Mouse (Mus musculus): ENCODE measurements at regions not wholly inside any gene's neighbourhood (a gene's known extent, or its start where the extent isn't known, plus 50 kb on each side); places are given as distances from the start of the nearest gene placed in this dataset.
A peak's percentile ranks its signal among the peaks of the same experiment; 100 is the strongest.

DNA sequence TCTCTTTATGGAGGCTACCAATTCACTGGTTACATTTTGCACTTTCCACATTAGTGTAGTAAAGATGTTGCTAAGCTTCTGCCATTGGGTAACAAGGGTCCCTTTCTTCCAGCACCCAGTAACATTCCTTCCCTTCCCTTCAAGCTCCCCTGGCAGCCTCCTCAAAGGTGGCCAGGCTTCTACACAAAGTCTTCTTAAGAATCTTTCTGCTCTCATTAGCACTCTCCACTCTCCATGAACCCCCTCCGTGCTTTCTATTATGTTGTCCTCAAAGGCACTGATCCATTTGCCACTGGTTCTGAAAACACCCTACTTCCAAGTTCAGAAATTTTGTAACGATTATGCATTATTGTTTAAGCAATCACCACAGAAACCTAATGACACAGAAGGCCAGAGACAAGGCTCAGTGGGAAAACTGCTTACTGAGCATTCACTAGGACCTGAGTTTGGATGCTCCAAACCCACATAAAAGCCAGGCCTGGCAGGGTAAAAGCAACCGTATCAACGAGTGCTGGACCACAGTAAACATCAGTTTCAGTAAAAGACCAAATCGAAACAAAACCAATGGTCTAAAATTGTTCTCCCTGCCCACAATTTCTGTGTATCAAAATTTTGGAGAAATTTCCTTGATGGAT lies 522.6 kb downstream of the Gja1 start:
- no peak for DNase-seq

DNA sequence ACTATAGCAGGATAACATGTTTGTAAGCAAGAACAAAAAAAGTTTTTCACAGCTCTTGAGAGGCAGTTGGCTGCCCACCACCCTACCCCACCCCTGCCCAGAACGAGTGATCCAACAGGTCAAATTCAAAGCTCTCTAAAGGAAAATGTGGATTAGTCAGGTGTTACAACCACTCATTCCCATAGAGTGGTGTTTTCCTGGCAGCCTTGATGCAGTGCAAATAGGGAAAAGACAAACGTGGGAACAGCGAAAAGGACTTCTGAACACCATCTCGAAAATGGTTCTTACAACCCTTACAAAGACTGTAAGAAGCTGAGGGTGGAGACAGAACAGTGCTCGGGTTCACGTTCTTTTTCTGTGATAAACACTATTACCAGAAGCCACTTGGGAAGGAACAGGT lies 523.8 kb downstream of the Gja1 start:
- DNase-seq = no peak

DNA sequence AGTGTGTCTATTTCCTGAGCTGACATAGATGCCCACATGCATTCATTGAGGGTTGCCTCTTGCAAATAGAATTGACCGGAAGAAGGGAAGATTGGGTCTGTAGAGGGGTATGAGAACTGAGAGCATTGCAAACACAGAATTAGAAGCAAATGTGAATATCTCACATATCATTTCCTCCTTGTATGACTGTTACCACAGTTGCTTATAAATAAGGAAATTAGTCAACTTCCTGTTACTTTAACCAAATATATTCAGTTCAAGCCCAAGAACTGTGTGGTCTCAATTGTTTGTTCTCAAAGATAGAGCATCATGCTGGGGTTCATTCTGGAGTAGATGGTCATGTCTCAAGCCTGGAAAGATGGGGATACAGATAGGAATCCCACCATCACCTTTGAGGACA lies 535.6 kb downstream of the Gja1 start:
- no peak for DNase-seq

DNA sequence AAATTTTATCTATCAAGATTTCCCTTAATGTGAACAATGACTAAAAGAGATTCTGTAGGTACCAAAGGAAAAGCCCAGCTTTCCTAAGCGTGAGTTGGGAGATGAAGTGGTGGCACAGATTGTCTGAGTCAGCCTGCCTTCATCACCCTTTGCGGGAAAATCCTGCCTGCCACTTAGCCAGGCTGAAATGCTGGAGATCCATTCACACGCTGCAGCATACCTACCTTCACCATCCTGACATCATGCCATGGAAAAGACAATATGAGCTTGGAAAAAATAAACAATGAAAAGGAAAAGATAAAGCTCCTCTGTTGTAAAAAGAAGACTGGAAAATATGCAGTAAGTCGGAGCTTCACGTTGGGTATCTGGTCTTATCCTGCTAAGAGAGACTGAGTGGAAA lies 537.0 kb downstream of the Gja1 start:
- no peak for DNase-seq

DNA sequence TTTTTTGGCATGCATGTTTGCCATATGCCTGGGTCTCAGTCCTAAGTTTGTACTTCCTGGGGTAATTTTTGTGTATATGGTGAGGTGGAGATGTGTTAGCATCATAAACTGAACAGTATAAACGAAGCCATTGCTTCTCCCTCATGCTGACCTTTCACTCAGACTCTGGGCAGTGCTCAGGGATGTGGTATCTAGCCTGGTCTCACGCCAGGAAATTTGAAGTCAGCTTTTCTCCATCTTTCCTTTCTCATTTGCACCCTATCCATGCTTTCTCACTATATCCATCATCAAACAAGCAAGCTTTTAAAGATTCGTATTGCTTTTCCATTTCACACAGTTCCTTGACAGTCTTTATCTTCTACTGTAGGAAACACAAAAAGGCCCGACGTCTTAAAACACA lies 541.3 kb downstream of the Gja1 start:
- DNase-seq = no peak

DNA sequence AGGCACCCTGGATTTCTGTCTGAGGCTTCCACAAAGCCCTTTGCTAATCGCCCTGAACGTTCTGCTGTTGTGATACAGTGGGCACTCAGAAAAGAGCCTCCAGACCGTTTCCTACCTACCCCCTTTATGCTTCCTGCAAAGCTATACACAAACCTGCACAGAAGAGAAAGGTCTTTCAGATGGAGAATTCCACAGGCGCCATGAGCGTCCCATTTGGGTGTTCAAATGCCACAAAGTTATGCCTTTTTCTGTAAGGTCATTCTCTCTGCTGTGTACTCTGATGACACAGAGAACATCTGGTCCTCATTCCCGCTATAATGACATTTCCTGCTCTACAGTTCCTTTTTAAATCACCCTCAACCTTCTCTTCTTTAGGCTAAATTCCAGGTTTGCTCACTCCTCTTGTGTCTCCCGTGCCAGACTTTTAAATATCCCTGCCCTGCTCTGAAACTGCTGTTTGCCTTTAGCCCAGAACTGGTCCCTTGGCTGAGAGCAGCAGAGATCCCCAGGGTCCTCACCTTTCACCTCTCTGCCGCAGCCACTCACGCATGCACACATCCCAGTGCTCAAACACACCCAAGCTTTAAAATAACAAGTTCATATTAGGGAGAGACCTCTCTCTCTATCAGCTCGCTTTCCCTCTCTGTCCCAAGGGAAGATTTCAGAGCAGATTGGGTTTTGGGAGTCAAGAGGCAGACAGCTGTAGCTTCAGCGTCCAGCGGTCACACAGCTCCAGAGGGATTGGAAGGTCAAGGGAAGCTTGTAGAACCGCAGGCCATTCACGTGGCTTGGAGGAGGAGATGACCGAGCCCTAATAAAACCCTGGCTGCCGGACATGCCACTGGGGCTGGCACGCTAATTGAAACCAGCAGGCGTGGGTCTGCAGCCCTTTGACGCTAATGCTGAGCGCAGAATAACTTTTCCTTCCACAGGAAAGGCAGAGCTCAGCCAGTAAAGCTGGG lies 543.9 kb downstream of the Gja1 start:
- DNase-seq = peak; percentile 71

DNA sequence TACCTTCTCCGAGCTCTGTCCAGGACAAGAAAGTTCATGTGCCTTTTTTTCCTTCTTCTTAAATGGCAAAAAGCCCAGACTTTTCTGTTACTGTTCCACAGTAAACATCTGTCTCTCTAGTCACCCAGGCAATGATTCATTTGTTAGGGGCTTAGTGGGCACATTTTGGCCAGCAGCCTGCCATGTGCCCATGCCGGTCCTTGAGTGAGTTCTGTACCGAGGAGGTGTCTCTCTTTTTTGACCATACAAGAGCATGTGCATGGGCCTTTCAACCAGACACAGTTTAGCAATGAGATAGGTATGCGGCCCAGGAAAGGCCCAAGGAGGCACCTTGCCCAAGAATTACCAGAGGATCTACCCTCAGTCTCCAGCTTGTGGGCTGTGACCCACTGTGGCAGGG lies 551.0 kb upstream of the Hsf2 start:
- no peak for DNase-seq

DNA sequence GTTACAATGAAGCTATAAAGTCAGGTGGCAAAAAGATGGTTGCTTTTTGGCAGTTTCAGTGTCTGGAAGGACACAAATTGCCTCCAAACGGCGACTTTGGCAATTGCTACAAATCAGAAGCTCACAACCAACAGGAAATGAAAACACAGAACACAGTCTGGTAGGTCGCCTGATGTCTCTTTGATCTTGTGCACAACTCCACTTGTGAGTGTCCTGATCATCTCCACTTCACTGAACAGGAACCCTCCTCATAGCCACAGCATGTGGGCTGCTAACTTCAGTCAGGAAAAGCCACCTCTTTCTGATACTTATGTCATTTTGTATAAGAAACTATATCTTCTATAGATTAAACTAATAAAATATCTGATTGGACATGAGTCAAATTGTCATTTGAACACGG lies 544.2 kb upstream of the Hsf2 start:
- no peak for DNase-seq

DNA sequence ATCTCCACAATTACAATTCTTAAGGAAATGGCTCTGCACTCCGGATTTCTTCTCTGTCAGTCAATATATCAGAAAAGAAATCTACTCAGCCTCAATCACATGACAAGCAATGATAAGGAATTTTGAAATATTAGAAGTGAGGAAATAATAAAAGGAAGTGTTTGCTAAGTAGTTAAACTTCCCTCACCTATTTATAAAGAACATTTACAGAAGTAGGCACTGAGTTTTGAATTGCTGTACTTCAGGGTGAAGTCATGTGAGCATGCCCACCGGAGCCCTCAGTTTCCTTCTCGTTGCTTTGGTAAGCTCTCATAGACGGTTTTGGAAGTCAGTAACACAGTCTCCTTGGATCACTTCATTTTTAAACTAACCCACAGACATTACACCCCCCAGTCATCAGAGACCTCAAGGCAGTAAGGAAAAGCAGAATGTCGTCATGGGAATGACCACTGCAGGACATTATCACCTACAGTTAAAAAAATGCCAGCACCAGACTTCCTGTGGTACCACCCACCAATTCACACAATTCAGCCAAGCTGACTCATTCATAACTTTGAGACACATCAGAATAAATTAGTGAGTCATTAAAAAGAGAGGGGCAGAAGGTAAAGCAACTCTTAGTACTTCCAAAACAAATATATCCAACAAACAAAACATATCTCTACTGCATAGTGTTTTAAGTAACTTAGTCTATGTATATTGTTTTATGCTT lies 541.6 kb upstream of the Hsf2 start:
- no peak for DNase-seq

DNA sequence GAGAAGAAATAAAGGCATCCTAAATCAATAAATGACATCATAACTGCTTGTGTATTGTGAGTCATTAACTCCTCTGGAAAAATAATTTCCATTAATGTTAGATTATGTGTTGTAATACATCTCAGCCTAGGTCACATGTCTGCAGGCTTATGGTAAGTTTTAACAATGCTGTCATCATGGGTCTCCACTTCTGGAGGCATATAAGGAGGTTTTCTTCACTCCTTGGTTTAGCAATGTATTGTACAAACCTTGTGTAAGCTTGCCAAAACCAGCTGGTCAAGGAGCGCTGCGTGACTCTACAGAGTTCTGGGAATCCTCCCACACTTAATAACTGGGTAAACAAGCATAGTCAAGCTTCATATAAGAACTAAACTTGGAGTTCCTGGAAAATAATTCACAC lies 529.5 kb upstream of the Hsf2 start:
- no peak for DNase-seq

DNA sequence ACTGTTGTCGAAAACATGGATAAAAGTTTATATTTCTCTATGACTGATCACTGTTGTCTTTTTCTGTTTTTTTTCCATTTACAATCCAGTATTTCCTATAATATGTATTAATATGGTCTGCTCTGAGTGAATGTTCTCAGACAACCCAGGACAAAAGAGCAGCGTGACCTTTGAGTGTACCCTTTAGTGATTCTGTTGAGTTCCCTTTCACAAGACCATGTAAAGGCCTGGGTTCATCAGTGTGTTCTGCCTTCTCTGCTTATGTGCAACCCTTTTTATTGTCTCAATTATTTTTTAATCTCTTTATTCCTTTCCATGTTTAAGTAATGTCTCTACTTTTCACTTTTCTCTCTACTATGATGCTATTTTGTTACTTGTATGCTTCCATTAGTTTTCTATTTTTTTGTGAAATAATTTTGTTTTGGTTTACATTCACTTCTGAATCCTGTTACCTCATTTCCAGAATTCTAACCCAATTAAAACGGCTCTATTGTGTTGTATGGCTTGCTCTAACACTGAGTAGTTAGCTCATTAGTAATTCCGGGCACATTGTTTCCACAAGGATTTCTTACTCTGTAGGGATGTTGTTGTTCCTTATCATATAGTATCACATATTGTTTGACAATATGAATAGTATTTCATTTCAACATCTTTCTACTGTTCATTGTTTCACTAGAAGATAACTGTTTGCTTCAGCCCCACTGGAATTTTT lies 523.9 kb upstream of the Hsf2 start:
- no peak for DNase-seq

DNA sequence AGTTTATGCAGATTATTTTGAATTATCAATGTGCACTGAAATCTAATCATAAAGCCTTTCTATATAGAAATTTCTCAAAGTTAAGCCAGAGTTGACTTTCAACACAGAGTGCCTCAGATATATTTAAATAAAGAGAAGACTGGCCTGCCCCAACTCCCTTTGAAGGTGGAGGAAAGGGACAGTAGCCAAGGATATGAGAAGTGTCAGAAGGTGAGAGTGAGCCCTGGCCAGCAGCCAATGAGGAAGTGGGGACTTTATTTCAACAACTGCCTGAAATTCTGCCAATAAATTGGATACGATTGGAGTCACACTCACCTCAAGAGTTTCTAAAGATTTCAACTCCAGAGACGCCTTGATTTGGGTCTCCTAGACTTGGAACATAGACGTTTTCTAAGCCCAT lies 523.0 kb upstream of the Hsf2 start:
- peak; percentile 49 for DNase-seq

DNA sequence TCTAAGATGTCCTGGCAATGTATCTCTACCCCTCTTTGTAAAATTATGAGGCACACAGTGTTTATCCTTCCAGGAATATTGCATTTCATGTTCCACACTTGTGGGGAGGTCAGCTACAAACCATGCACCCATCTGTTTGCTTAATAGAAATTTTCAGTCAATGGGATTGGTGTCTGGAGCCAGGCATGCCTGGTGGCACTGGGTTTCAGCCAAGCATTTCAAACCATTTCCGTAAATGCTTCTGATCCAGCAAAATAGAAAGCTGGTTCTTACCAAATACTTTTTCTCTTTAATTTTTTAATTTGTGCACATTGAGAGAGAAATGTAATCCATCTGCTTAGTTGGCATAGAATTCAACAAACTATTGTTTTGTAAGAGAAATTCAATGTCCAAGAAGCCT lies 517.3 kb upstream of the Hsf2 start:
- DNase-seq = no peak

DNA sequence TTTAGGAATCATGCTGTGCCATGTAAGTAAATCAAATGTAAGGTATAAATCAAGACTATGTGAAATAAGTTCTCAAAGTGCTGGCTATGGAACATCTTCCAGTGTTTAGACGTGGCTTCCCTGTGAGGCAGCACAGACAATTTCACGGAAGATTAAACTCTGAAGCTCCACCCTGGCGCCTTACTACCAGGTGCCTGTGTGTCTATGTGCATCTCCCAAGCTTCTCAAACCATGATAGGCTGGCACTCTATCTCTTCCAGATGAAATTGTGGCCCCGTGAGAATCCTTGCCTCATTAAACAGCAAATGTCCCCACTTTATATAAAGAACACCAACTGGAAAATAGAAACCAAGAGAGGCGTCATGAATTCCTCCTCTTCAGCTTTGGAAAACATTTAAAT lies 511.4 kb upstream of the Hsf2 start:
- DNase-seq = no peak

DNA sequence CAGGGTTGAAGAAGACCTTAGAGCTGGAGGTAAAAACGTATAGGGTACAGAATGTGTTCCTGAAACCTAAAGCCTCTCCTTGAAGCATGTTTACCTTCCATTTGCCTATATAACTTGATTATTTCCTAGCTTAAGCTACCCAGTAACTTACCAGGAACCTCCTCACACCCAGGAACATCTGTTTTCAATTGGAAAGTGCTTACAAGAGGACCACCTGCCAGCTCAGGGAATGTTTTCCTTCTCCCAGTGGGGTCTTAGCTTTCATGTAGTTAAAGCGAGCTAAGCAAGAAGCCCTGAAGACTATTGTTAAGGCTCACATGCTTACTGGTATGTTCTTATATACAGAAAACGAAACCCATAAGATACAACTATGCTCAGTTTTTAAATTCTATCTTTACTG lies 506.6 kb upstream of the Hsf2 start:
- no peak for DNase-seq

DNA sequence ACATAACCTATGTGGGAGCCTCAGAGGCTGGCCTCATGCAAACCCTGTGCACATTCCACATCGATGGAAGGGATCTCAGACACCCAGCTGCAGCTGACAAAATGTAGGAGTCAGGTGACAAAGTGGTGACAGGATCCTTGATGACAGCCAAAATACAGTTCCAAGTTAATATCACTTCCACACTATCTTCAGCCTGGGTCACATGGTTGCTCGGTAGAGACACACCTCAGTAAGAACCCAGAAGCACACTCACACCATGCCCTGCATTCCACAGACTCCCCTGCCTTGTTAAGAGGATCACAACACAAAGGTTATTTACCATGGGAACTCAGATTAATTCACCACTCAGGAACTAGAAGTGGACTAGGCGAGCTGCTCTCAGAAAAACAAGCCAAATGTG lies 505.4 kb upstream of the Hsf2 start:
- DNase-seq = no peak

DNA sequence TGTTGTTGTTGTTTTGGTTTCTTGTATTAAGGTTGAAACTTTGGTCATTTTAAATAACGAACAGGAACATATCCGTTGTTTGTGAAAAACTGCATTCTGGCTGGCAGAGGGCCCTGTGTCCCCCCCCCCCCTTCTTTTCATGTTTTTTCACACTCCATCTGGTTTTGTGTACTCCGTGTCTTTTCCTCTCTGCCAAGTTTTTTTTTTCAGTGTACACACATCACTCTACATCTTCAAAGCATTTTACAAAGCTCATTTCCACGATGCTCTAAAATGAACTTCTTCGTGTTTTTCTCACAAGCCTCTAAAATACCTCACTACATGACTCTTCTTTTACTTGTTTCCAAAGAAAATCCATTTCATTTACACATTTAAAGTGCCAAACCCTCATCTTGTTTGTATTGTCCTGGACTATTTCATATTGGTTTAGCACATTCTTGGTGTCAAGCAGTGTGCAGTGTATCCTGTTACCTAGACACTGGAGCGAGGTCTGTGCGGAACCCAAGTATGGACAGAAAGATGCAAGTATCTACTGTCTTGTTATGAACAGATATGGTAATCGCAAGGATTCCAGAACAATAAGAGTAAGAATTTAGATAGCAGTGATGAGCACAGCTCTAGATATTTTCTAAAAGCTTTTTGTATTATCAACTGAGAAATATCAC lies 503.5 kb upstream of the Hsf2 start:
- DNase-seq = no peak

DNA sequence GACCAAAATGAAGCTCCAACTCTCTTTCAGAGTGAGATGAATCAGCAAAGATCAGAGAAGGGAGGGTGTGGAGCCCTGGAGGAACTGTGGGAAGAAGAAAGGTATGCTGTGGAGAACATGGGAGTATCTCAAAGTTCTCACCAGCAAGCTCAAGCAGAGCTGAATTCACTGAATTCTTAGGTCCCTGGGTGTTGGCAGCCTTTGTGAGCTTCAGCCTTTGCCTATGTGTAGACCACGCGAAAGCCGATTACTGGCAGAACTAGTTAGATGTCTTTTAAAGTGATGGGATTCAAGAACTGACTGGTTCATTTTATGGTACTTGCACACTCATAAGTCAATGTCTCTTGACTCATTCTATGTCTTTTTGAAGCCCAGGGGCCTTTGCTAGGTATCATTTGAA lies 491.2 kb upstream of the Hsf2 start:
- no peak for DNase-seq

DNA sequence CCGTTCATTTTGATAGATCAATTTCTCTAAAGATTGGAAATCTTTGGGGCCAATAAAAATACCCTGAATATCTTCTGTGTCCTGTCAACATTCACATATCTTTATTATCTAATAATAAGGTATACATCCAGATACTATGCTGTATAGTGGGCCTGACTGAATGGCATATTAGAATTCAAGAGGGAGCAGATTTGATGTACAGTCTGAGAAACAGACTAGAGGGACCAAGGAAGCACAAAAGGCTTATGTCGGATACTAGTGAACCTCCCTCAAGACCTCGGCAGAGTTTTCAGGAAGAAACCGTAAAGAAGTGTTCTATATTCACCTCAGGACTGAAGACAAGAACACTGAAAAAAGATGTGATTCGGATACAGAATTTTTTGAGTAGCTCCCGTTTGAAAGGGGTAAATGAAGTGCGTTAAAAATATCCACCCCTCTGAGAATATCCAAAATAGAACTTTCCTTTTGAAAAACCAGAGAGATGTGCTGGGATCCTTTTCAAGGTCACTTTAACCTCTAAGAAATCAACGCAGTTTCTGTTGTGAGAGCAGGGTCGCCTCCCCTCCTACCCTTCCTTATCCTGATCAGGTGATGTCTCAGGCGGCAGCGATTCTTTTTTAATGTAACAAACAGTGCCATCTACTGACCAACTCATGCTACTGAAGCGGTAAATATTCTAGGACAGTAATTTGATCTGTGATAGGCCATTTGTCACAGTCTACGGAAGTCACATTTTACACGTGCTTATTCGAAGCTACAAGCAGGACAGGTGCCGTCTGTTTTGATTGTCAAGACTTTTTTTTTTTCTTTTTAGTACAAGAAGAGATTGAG lies 485.1 kb upstream of the Hsf2 start:
- DNase-seq = peak; percentile 50

DNA sequence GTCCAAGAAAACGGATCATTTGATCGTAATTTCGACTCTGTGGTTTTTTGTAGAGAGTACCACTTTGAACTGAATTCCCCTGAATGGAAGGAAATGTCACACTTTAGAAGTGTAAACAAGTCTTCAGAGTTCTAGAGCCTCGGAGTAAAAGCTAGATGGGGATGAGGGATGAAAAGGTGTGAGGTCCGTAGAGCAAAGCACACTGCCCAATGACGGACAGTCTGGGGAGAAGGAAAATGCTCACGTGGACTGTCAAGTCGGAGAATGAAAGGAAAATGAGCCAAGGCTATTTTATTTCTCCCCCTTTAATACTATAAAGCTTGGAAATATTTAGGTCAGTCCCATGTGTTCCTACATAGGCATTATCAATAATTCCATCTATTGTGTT lies 484.5 kb upstream of the Hsf2 start:
- no peak for DNase-seq

DNA sequence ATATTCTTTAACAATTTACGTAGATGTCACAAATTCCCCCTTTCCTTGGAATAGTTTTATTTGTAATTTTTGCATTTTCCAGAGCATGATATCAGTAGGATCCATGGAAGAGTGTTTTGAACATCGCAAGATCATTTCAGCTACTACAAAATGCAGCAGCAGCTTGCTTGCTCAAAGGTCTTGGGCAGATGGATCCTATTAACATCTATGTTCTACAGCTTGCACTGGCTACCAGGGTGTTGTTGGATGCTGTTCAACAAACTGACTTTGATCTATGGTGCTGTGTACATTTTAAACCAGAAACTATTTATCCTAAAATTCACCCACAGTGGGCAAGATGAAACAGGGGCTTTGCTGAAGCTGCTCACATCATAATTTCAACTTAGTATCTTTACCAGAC lies 448.5 kb upstream of the Hsf2 start:
- DNase-seq = no peak

DNA sequence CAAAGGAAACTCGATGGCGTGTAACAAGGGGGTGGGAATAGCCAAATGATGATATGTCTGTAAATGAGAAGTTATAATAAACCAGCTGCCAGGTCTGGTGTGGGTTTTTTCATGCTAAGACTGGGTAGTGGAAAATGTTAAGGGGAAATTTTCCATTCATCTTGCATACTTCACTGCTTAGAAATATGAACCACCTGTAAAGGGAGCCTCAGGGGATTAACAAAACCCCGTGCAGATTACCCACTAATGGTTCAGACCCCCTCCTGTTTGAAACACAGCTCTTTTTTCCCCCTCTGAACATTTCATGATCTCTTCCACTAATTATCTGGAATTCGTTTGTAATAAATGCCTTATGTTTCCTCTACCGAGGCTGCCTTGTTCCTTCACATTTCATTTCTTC lies 446.0 kb upstream of the Hsf2 start:
- DNase-seq = no peak

Measured in kidney, postnatal 10 days (tissue).